Mouse (Mus musculus): Measurements from ENCODE around the gene Gm20388. TPM values are rescaled to one million over a fixed set of nuclear protein-coding genes. Genes with fewer than 3 reads are reported as not detected.

Gm20388 gene
- polyA plus RNA-seq, 1 experiment = 28.1 TPM

- no peaks in the 10 kb centered on the region for H3K27me3 ChIP-seq (ENCODE audit: control insufficient read depth, insufficient read depth, low read length, poor library complexity, severe bottlenecking)
- TF ChIP-seq POLR2A (IDR thresholded peaks at IDR 0.05; ENCODE audit: insufficient read depth, low read length) (no peak), EP300 (IDR thresholded peaks at IDR 0.05; ENCODE audit: insufficient read depth, low read depth, low read length) (no peak), CTCF (IDR thresholded peaks at IDR 0.05; ENCODE audit: low read depth, low read length) (no peak)
- H3K9ac ChIP-seq (ENCODE audit: low read depth, poor library complexity, severe bottlenecking) = no peak overlapping the region
- H3K27ac ChIP-seq (ENCODE audit: insufficient read depth, low read length) = no peak overlapping the region
- H3K4me1 ChIP-seq (ENCODE audit: control insufficient read depth, insufficient read depth, low read length) = no peaks in the 10 kb centered on the region
- no peaks in the 10 kb centered on the region for H3K9me3 ChIP-seq (replicated peaks; ENCODE audit: control insufficient read depth, insufficient read depth, low read length, poor library complexity, severe bottlenecking)
- no peak overlapping the region for H3K4me3 ChIP-seq (ENCODE audit: low read depth, low read length)
- H3K36me3 ChIP-seq (ENCODE audit: control insufficient read depth, insufficient read depth, low read length, poor library complexity, severe bottlenecking) = no peaks in the 10 kb centered on the region
Measured at GRCm38 (mm10) chr8:122712411-122713156, 2801.9 kb downstream of the Gm20388 start.

GRCm38 (mm10) chr8:122713157-122713518 lies 2802.5 kb downstream of the Gm20388 start:
- Histone ChIP-seq H3K9ac (ENCODE audit: low read depth, poor library complexity, severe bottlenecking) (no peak overlapping the region), H3K4me3 (ENCODE audit: low read depth, low read length) (no peak overlapping the region), H3K36me3 (ENCODE audit: control insufficient read depth, insufficient read depth, low read length, poor library complexity, severe bottlenecking) (no peaks in the 10 kb centered on the region), H3K9me3 (replicated peaks; ENCODE audit: control insufficient read depth, insufficient read depth, low read length, poor library complexity, severe bottlenecking) (no peaks in the 10 kb centered on the region), H3K27me3 (ENCODE audit: control insufficient read depth, insufficient read depth, low read length, poor library complexity, severe bottlenecking) (no peaks in the 10 kb centered on the region), H3K27ac (ENCODE audit: insufficient read depth, low read length) (no peak overlapping the region), H3K4me1 (ENCODE audit: control insufficient read depth, insufficient read depth, low read length) (no peaks in the 10 kb centered on the region)
- TF ChIP-seq CTCF (IDR thresholded peaks at IDR 0.05; ENCODE audit: low read depth, low read length) (no peak), POLR2A (IDR thresholded peaks at IDR 0.05; ENCODE audit: insufficient read depth, low read length) (no peak), EP300 (IDR thresholded peaks at IDR 0.05; ENCODE audit: insufficient read depth, low read depth, low read length) (no peak)

DNA sequence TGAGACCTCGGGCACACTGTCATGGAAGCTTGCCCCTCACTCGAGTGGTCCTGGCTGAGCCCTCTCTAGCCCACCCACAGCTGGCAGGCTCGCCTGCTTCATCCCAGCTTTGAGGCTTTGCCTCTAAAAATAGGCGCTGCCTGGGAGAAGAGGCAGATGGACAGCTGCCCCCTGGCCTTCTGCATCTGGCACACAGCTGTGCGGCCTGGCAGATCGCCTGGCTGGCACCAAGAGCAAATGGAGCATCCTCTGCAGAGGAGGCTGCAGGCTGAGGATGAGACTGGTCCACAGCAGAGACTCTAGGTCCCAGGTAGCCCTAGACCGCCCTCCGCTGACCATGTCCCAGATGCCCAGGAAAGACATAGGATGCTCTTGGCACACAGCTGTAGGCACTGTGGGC lies 2805.9 kb downstream of the Gm20388 start:
- Histone ChIP-seq H3K9ac (ENCODE audit: low read depth, poor library complexity, severe bottlenecking) (no peak overlapping the region), H3K4me3 (ENCODE audit: low read depth, low read length) (no peak overlapping the region), H3K4me1 (ENCODE audit: control insufficient read depth, insufficient read depth, low read length) (no peaks in the 10 kb centered on the region), H3K9me3 (replicated peaks; ENCODE audit: control insufficient read depth, insufficient read depth, low read length, poor library complexity, severe bottlenecking) (no peaks in the 10 kb centered on the region), H3K27ac (ENCODE audit: insufficient read depth, low read length) (no peak overlapping the region), H3K36me3 (ENCODE audit: control insufficient read depth, insufficient read depth, low read length, poor library complexity, severe bottlenecking) (no peaks in the 10 kb centered on the region), H3K27me3 (ENCODE audit: control insufficient read depth, insufficient read depth, low read length, poor library complexity, severe bottlenecking) (no peaks in the 10 kb centered on the region)
- TF ChIP-seq CTCF (IDR thresholded peaks at IDR 0.05; ENCODE audit: low read depth, low read length) = no peak
- TF ChIP-seq POLR2A (IDR thresholded peaks at IDR 0.05; ENCODE audit: insufficient read depth, low read length) = no peak
- no peak for TF ChIP-seq EP300 (IDR thresholded peaks at IDR 0.05; ENCODE audit: insufficient read depth, low read depth, low read length)

GRCm38 (mm10) chr8:122717869-122718509 lies 2807.3 kb downstream of the Gm20388 start:
- no peaks in the 10 kb centered on the region for H3K36me3 ChIP-seq (ENCODE audit: control insufficient read depth, insufficient read depth, low read length, poor library complexity, severe bottlenecking)
- H3K27me3 ChIP-seq (ENCODE audit: control insufficient read depth, insufficient read depth, low read length, poor library complexity, severe bottlenecking) = no peaks in the 10 kb centered on the region
- TF ChIP-seq POLR2A (IDR thresholded peaks at IDR 0.05; ENCODE audit: insufficient read depth, low read length) (no peak), CTCF (IDR thresholded peaks at IDR 0.05; ENCODE audit: low read depth, low read length) (no peak), EP300 (IDR thresholded peaks at IDR 0.05; ENCODE audit: insufficient read depth, low read depth, low read length) (no peak)

DNA sequence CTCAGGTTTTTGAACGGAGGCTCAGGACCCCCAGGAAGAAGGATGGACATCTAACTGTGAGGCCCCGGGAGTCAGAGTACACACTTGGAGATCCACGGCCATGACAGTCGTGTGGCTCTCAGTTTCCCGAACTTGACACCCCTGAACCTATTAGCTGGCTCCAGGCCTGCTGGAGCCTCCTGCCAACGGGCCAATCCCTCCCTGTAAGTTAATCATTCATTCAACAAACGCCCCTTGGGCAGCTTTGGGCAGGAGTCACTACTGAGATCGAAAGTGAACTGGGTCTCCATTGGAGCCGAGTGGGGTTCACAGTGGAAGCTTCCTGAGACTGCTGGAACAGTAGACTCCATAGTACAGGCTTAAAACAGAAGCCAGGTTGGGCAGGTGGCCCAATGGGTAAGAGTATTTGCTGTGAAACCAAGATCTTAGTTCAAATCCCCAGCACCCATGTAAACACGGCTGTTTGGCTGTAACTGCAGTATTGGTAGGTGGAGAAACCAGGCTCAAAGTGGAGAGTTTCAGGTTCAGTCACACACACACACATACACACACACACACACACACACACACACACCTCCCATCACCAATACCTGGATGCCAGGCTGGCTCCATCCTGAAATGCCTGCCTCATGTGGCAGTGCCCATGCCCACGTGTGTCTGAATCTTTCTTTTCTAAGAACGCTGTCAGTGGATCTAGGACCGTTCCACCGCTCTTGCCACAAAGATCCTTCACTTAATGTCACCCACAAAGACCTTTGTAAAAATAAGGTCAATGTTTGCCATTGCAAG lies 2808.3 kb downstream of the Gm20388 start:
- H3K27me3 ChIP-seq (ENCODE audit: control insufficient read depth, insufficient read depth, low read length, poor library complexity, severe bottlenecking) = no peaks in the 10 kb centered on the region
- H3K9ac ChIP-seq (ENCODE audit: low read depth, poor library complexity, severe bottlenecking) = no peak overlapping the region
- H3K36me3 ChIP-seq (ENCODE audit: control insufficient read depth, insufficient read depth, low read length, poor library complexity, severe bottlenecking) = no peaks in the 10 kb centered on the region
- H3K4me1 ChIP-seq (ENCODE audit: control insufficient read depth, insufficient read depth, low read length) = no peaks in the 10 kb centered on the region
- TF ChIP-seq CTCF (IDR thresholded peaks at IDR 0.05; ENCODE audit: low read depth, low read length) (no peak), EP300 (IDR thresholded peaks at IDR 0.05; ENCODE audit: insufficient read depth, low read depth, low read length) (no peak), POLR2A (IDR thresholded peaks at IDR 0.05; ENCODE audit: insufficient read depth, low read length) (no peak)
- no peak overlapping the region for H3K4me3 ChIP-seq (ENCODE audit: low read depth, low read length)
- H3K27ac ChIP-seq (ENCODE audit: insufficient read depth, low read length) = no peak overlapping the region
- no peaks in the 10 kb centered on the region for H3K9me3 ChIP-seq (replicated peaks; ENCODE audit: control insufficient read depth, insufficient read depth, low read length, poor library complexity, severe bottlenecking)

More at GRCm38 (mm10) chr8:122717869-122718509, 2807.3 kb downstream of the Gm20388 start:
- H3K27ac ChIP-seq (ENCODE audit: insufficient read depth, low read length) = no peak overlapping the region
- no peak overlapping the region for H3K4me3 ChIP-seq (ENCODE audit: low read depth, low read length)
- H3K4me1 ChIP-seq (ENCODE audit: control insufficient read depth, insufficient read depth, low read length) = no peaks in the 10 kb centered on the region
- H3K9ac ChIP-seq (ENCODE audit: low read depth, poor library complexity, severe bottlenecking) = no peak overlapping the region
- no peaks in the 10 kb centered on the region for H3K9me3 ChIP-seq (replicated peaks; ENCODE audit: control insufficient read depth, insufficient read depth, low read length, poor library complexity, severe bottlenecking)

All from ES-Bruce4 (cell line).